Mouse (Mus musculus) embryonic facial prominence, embryonic 13.5 days (tissue): ENCODE data around the gene Dlx3. TPM values are rescaled to one million over a fixed set of nuclear protein-coding genes. Genes with fewer than 3 reads are reported as not detected.
A peak's percentile ranks its signal among the peaks of the same experiment; 100 is the strongest.

ENCODE experiments used
- ATAC-seq: fragments of 200-750 bp; cut with Nextera tagmentation; 2 replicates; pipeline ENCODE4 v1.8.0; 2017; ENCODE audit warnings: low read depth; ENCODE audit not compliant: insufficient number of reproducible peaks, insufficient read depth, low FRiP score, low TSS enrichment
- H3K27ac ChIP-seq: fragments of 300-500 bp; sonication (generic); 2 replicates; pipeline ENCODE4 v1.5.1; 2015; ENCODE audit warnings: moderate library complexity, mild to moderate bottlenecking, inconsistent platforms
- H3K27me3 ChIP-seq: fragments of 300-500 bp; sonication (generic); 2 replicates; pipeline ENCODE4 v1.6.1; 2015; ENCODE audit warnings: mild to moderate bottlenecking, inconsistent platforms
- H3K36me3 ChIP-seq: fragments of 300-500 bp; sonication (generic); 2 replicates; pipeline ENCODE4 v1.6.1; 2015; ENCODE audit warnings: mild to moderate bottlenecking, inconsistent platforms
- H3K4me1 ChIP-seq: fragments of 300-500 bp; sonication (generic); 2 replicates; pipeline ENCODE4 v1.6.1; 2015; ENCODE audit warnings: inconsistent platforms
- H3K4me2 ChIP-seq: fragments of 300-500 bp; sonication (generic); 2 replicates; pipeline ENCODE4 v1.6.1; 2015; ENCODE audit warnings: moderate library complexity, mild to moderate bottlenecking, inconsistent platforms
- H3K4me3 ChIP-seq: fragments of 300-500 bp; sonication (generic); 2 replicates; pipeline ENCODE4 v1.5.1; 2015; ENCODE audit warnings: mild to moderate bottlenecking, inconsistent platforms
- H3K9ac ChIP-seq: fragments of 300-500 bp; sonication (generic); 2 replicates; pipeline ENCODE4 v1.6.1; 2015; ENCODE audit warnings: mild to moderate bottlenecking, inconsistent platforms
- H3K9me3 ChIP-seq: fragments of 300-500 bp; sonication (generic); 2 replicates; pipeline ENCODE4 v1.6.1; 2016; ENCODE audit warnings: inconsistent platforms
- WGBS: fragments of 180-500 bp; shearing (Covaris S2); methylation state at CpG from one replicate; pipeline ENCODE4 v1.1.7; 2015; ENCODE audit warnings: mixed read lengths; 5-methylcytosine and 5-hydroxymethylcytosine counted together
- polyA plus RNA-seq: library from polyadenylated mRNA; unstranded; fragments of >200 nt; fragmentation: Nextera tagmentation; extraction: Ambion mirVana; gene quantifications from 2 replicates; pipeline ENCODE4 v1.2.1, GENCODE M21; 2015

Dlx3 gene
- polyA plus RNA-seq, 1 experiment from 2014 or later = 30.8 TPM

GRCm38 (mm10) chr11:95077956-95078355, 42.0 kb upstream of the Dlx3 start:
- Histone ChIP-seq H3K9ac (no peak overlapping the region), H3K4me3 (no peak overlapping the region), H3K27me3 (peaks cover 64% of the 10 kb centered on the region), H3K36me3 (no peaks in the 10 kb centered on the region), H3K9me3 (no peaks in the 10 kb centered on the region), H3K4me1 (peaks cover 48% of the 10 kb centered on the region), H3K27ac (no peak overlapping the region), H3K4me2 (no peak overlapping the region)
- no peak for ATAC-seq
- 25% methylated on average over 7 of the region's 7 CpGs for WGBS

GRCm38 (mm10) chr11:95079256-95079875, 40.6 kb upstream of the Dlx3 start:
- Histone ChIP-seq H3K27me3 (peaks cover 50% of the 10 kb centered on the region), H3K4me1 (peaks cover 48% of the 10 kb centered on the region), H3K9ac (no peak overlapping the region), H3K9me3 (no peaks in the 10 kb centered on the region), H3K4me2 (no peak overlapping the region), H3K36me3 (no peaks in the 10 kb centered on the region), H3K27ac (no peak overlapping the region), H3K4me3 (no peak overlapping the region)
- 73% methylated on average over 6 of the region's 6 CpGs for WGBS
- no peak for ATAC-seq

- Histone ChIP-seq H3K9ac (no peak overlapping the region), H3K4me1 (peaks cover 39% of the 10 kb centered on the region), H3K27ac (no peak overlapping the region), H3K27me3 (peaks cover 36% of the 10 kb centered on the region), H3K9me3 (no peaks in the 10 kb centered on the region), H3K36me3 (no peaks in the 10 kb centered on the region), H3K4me2 (no peak overlapping the region), H3K4me3 (no peak overlapping the region)
- 73% methylated on average over 6 of the region's 6 CpGs for WGBS
- ATAC-seq = no peak
Observed at GRCm38 (mm10) chr11:95080783-95081182, 39.1 kb upstream of the Dlx3 start.

GRCm38 (mm10) chr11:95082896-95083295, 37.0 kb upstream of the Dlx3 start:
- H3K9ac ChIP-seq = no peak overlapping the region
- peaks cover 38% of the 10 kb centered on the region for H3K4me1 ChIP-seq
- no peak for ATAC-seq
- H3K27ac ChIP-seq = no peak overlapping the region
- no peak overlapping the region for H3K4me2 ChIP-seq
- H3K27me3 ChIP-seq = peaks cover 15% of the 10 kb centered on the region
- no peak overlapping the region for H3K4me3 ChIP-seq
- no peaks in the 10 kb centered on the region for H3K36me3 ChIP-seq
- no peaks in the 10 kb centered on the region for H3K9me3 ChIP-seq
- 93% methylated on average over 7 of the region's 7 CpGs for WGBS

GRCm38 (mm10) chr11:95084175-95084574, 35.7 kb upstream of the Dlx3 start:
- Histone ChIP-seq H3K4me3 (no peak overlapping the region), H3K9ac (no peak overlapping the region), H3K27me3 (peaks cover 2% of the 10 kb centered on the region; the same call in 1 of the 2 replicates), H3K4me2 (no peak overlapping the region), H3K36me3 (no peaks in the 10 kb centered on the region), H3K4me1 (peaks cover 28% of the 10 kb centered on the region), H3K9me3 (no peaks in the 10 kb centered on the region), H3K27ac (no peak overlapping the region)
- ATAC-seq = no peak
- WGBS = 37% methylated on average over 4 of the region's 4 CpGs

GRCm38 (mm10) chr11:95084811-95085382, 35.0 kb upstream of the Dlx3 start:
- H3K4me1 ChIP-seq = peaks cover 23% of the 10 kb centered on the region
- ATAC-seq = no peak
- WGBS = 34% methylated on average over 5 of the region's 5 CpGs

GRCm38 (mm10) chr11:95085710-95086109, 34.2 kb upstream of the Dlx3 start:
- H3K36me3 ChIP-seq = no peaks in the 10 kb centered on the region
- H3K4me2 ChIP-seq = no peak overlapping the region
- H3K27ac ChIP-seq = no peak overlapping the region
- no peaks in the 10 kb centered on the region for H3K9me3 ChIP-seq
- no peak overlapping the region for H3K9ac ChIP-seq
- ATAC-seq = no peak
- peaks cover 21% of the 10 kb centered on the region for H3K4me1 ChIP-seq
- 15% methylated on average over 5 of the region's 5 CpGs for WGBS
- no peaks in the 10 kb centered on the region; the same call in 1 of the 2 replicates for H3K27me3 ChIP-seq
- H3K4me3 ChIP-seq = no peak overlapping the region

More at GRCm38 (mm10) chr11:95084811-95085382, 35.0 kb upstream of the Dlx3 start:
- H3K4me2 ChIP-seq = no peak overlapping the region
- H3K9ac ChIP-seq = no peak overlapping the region
- no peaks in the 10 kb centered on the region; the same call in 1 of the 2 replicates for H3K27me3 ChIP-seq
- no peak overlapping the region for H3K27ac ChIP-seq
- H3K36me3 ChIP-seq = no peaks in the 10 kb centered on the region
- H3K4me3 ChIP-seq = no peak overlapping the region
- no peaks in the 10 kb centered on the region for H3K9me3 ChIP-seq

GRCm38 (mm10) chr11:95086229-95086628, 33.7 kb upstream of the Dlx3 start:
- Histone ChIP-seq H3K4me3 (no peak overlapping the region), H3K27me3 (no peaks in the 10 kb centered on the region; the same call in 1 of the 2 replicates), H3K4me1 (peaks cover 21% of the 10 kb centered on the region), H3K27ac (no peak overlapping the region), H3K9ac (no peak overlapping the region), H3K36me3 (no peaks in the 10 kb centered on the region), H3K4me2 (no peak overlapping the region), H3K9me3 (no peaks in the 10 kb centered on the region)
- no peak for ATAC-seq
- 49% methylated on average over 5 of the region's 5 CpGs for WGBS

GRCm38 (mm10) chr11:95087301-95088228, 32.4 kb upstream of the Dlx3 start:
- H3K4me1 ChIP-seq = peaks cover 21% of the 10 kb centered on the region
- H3K36me3 ChIP-seq = no peaks in the 10 kb centered on the region
- H3K9ac ChIP-seq = peak overlapping the region; percentile 44; the same call in 1 of the 2 replicates
- no peak overlapping the region for H3K27ac ChIP-seq
- H3K4me2 ChIP-seq = no peak overlapping the region
- WGBS = 65% methylated on average over 17 of the region's 17 CpGs
- H3K9me3 ChIP-seq = no peaks in the 10 kb centered on the region
- no peak for ATAC-seq
- no peak overlapping the region for H3K4me3 ChIP-seq
- no peaks in the 10 kb centered on the region; the same call in 1 of the 2 replicates for H3K27me3 ChIP-seq

GRCm38 (mm10) chr11:95088286-95088685, 31.6 kb upstream of the Dlx3 start:
- Histone ChIP-seq H3K27ac (no peak overlapping the region), H3K4me2 (no peak overlapping the region), H3K4me3 (no peak overlapping the region), H3K4me1 (peaks cover 21% of the 10 kb centered on the region), H3K36me3 (no peaks in the 10 kb centered on the region), H3K27me3 (no peaks in the 10 kb centered on the region; the same call in 1 of the 2 replicates), H3K9ac (no peak overlapping the region), H3K9me3 (no peaks in the 10 kb centered on the region)
- WGBS = 57% methylated on average over 7 of the region's 7 CpGs
- no peak for ATAC-seq

GRCm38 (mm10) chr11:95088857-95089779, 30.8 kb upstream of the Dlx3 start:
- H3K27me3 ChIP-seq = no peaks in the 10 kb centered on the region; the same call in 1 of the 2 replicates
- 68% methylated on average over 16 of the region's 16 CpGs for WGBS
- H3K9me3 ChIP-seq = no peaks in the 10 kb centered on the region
- H3K27ac ChIP-seq = no peak overlapping the region
- H3K4me1 ChIP-seq = peaks cover 21% of the 10 kb centered on the region
- ATAC-seq = no peak
- no peak overlapping the region for H3K9ac ChIP-seq
- no peaks in the 10 kb centered on the region for H3K36me3 ChIP-seq
- no peak overlapping the region for H3K4me2 ChIP-seq
- H3K4me3 ChIP-seq = no peak overlapping the region
